Comparison of ENCODE assay signal across 10 mouse cellular contexts in genomic region chr17:56108334-56109044, GRCm38 (mm10). TPM values are rescaled to one million over a fixed set of nuclear protein-coding genes. Genes with fewer than 3 reads are reported as not detected.
A peak's percentile ranks its signal among the peaks of the same experiment; 100 is the strongest.
DNase-seq lines count a peak whose midpoint lies in the region; ATAC-seq and TF ChIP-seq lines count a peak whose summit lies in the region.
"Had no signal": no experiment of that assay in that cellular context is flagged by ENCODE, and none has a peak within 500 bp of the region (broad histone marks: within the 10 kb centered on the region; RNA-seq: fewer than 3 reads in every experiment).

No protein-coding gene starts in this region.

- 0 out of 2 replicates have a peak overlapping the region, but pooled peaks have one; percentile 1 for H3K9ac ChIP-seq in heart, embryonic 15.5 days
- no peak overlapping the region; the same call in 1 of the 2 replicates for H3K9ac ChIP-seq in lung, embryonic 16.5 days (ENCODE audit: low read length)
- H3K9ac ChIP-seq: limb, embryonic 13.5 days had no signal

- H3K27ac ChIP-seq in kidney, adult 2 months (ENCODE audit: insufficient read depth, low read depth, low read length) = no peak overlapping the region
- H3K27ac ChIP-seq in heart, embryonic 15.5 days = peak overlapping the region; percentile 63
- H3K27ac ChIP-seq in lung, embryonic 16.5 days (ENCODE audit: low read length) = no peak overlapping the region; the same call in 1 of the 2 replicates
- H3K27ac ChIP-seq: limb, embryonic 13.5 days had no signal

- WGBS in kidney, adult 2 months = 72% methylated on average over 6 of the region's 6 CpGs
- 68% methylated on average over 6 of the region's 6 CpGs for WGBS in heart, embryonic 15.5 days
- WGBS in lung, embryonic 16.5 days = 74% methylated on average over 6 of the region's 6 CpGs

- DNase-seq in kidney, adult 2 months = peak; percentile 45
- DNase-seq in kidney, adult 8-10 months = no peak
- DNase-seq in adrenal gland, postnatal 25 days = peak; percentile 65
- no peak for DNase-seq in neural tube, embryonic 10.5 days (ENCODE audit: extremely low spot score, low spot score)
- no peak for DNase-seq in cerebellum, postnatal 4 days (ENCODE audit: low spot score in 2 of 2)
- DNase-seq in T-cell, adult 2 months (ENCODE audit: low spot score) = no peak

- no peak overlapping the region for H3K4me2 ChIP-seq in heart, embryonic 15.5 days
- H3K4me2 ChIP-seq in lung, embryonic 16.5 days (ENCODE audit: low read depth, low read length) = no peak overlapping the region
- H3K4me2 ChIP-seq: limb, embryonic 13.5 days had no signal

- no peaks in the 10 kb centered on the region for H3K4me1 ChIP-seq in kidney, adult 2 months (ENCODE audit: control insufficient read depth, insufficient read depth, low read length)
- H3K4me1 ChIP-seq in heart, embryonic 15.5 days (replicated peaks) = peaks cover 20% of the 10 kb centered on the region
- no peaks in the 10 kb centered on the region for H3K4me1 ChIP-seq in lung, embryonic 16.5 days (replicated peaks; ENCODE audit: control insufficient read depth, insufficient read depth, low read length)
- H3K4me1 ChIP-seq: limb, embryonic 13.5 days had no signal

- peak; percentile 64 for ATAC-seq in heart, embryonic 15.5 days (replicated peaks; ENCODE audit: insufficient number of reproducible peaks, insufficient read depth, low FRiP score, low read depth)
- peak; percentile 75 for ATAC-seq in lung, embryonic 16.5 days (ENCODE audit: low read depth)

- no peak for TF ChIP-seq POLR2A in kidney, adult 2 months (IDR thresholded peaks at IDR 0.05; ENCODE audit: low read depth, low read length)

- no peaks in the 10 kb centered on the region for H3K36me3 ChIP-seq in kidney, adult 2 months (ENCODE audit: control insufficient read depth, insufficient read depth, low read length)
- 0 out of 2 replicates have a peak, but pooled peaks cover 4% of the 10 kb centered on the region for H3K36me3 ChIP-seq in heart, embryonic 15.5 days
- H3K36me3 ChIP-seq in lung, embryonic 16.5 days (ENCODE audit: control insufficient read depth, insufficient read depth, low read length) = no peaks in the 10 kb centered on the region

- TF ChIP-seq CTCF in kidney, adult 2 months (conservative IDR thresholded peaks at IDR 0.05; ENCODE audit: insufficient read depth, insufficient read length, low read depth, low read length) = no peak

- H3K27me3 ChIP-seq in kidney, adult 2 months (replicated peaks; ENCODE audit: control insufficient read depth, insufficient read depth, low read length) = no peaks in the 10 kb centered on the region
- no peaks in the 10 kb centered on the region for H3K27me3 ChIP-seq in heart, embryonic 15.5 days
- H3K27me3 ChIP-seq in lung, embryonic 16.5 days (ENCODE audit: control insufficient read depth, insufficient read depth, low read depth, low read length) = no peaks in the 10 kb centered on the region
- H3K27me3 ChIP-seq: limb, embryonic 13.5 days had no signal

- H3K4me3 ChIP-seq in kidney, adult 2 months (ENCODE audit: insufficient read depth, low read depth, low read length) = no peak overlapping the region
- H3K4me3 ChIP-seq in heart, embryonic 15.5 days = no peak overlapping the region
- no peak overlapping the region for H3K4me3 ChIP-seq in lung, embryonic 16.5 days (ENCODE audit: low read length)
- H3K4me3 ChIP-seq: limb, embryonic 13.5 days had no signal

- no peaks in the 10 kb centered on the region for H3K9me3 ChIP-seq in heart, embryonic 15.5 days (replicated peaks)
- no peaks in the 10 kb centered on the region for H3K9me3 ChIP-seq in lung, embryonic 16.5 days (ENCODE audit: control insufficient read depth, low read length)
- H3K9me3 ChIP-seq: G1E; limb, embryonic 13.5 days had no signal

RNA-seq across cellular contexts. Expression of gene Plin4, which starts 1.1 kb away (rescaled TPM):
- polyA plus RNA-seq in kidney, adult 2 months (2012; rRNA removed) = 14.4 and 23.3 TPM in 2 replicates
- 71.4 and 76.3 TPM in 2 replicates for total RNA-seq in adrenal gland, postnatal 25 days (2021)
- polyA plus RNA-seq in heart, embryonic 15.5 days (2015; fragmentation: Nextera tagmentation; extraction: Ambion mirVana) = 0.41 and 0.57 TPM in 2 replicates
- 0.15 and 0.28 TPM in 2 replicates for polyA plus RNA-seq in lung, embryonic 16.5 days (2015; fragmentation: Nextera tagmentation; extraction: Ambion mirVana)
- polyA plus RNA-seq: G1E had no signal

RNA-seq across cellular contexts. Expression of gene Plin5, which starts 8.9 kb away (rescaled TPM):
- polyA plus RNA-seq in kidney, adult 2 months (2012; rRNA removed) = 8.4 and 10.1 TPM in 2 replicates
- total RNA-seq in adrenal gland, postnatal 25 days (2021) = 55.3 and 57.4 TPM in 2 replicates
- polyA plus RNA-seq in heart, embryonic 15.5 days (2015; fragmentation: Nextera tagmentation; extraction: Ambion mirVana) = 1.0 and 1.1 TPM in 2 replicates
- polyA plus RNA-seq in lung, embryonic 16.5 days (2015; fragmentation: Nextera tagmentation; extraction: Ambion mirVana) = 1.3 and 2.1 TPM in 2 replicates
- total RNA-seq: G1E had no signal
- polyA plus RNA-seq: G1E; limb, embryonic 13.5 days had no signal

RNA-seq across cellular contexts. Expression of gene Lrg1, which starts 13.3 kb away (rescaled TPM):
- polyA plus RNA-seq in kidney, adult 2 months (2012; rRNA removed) = 9.9 and 16.1 TPM in 2 replicates
- 15.1 TPM in 2 replicates for total RNA-seq in adrenal gland, postnatal 25 days (2021)
- 1.0 and 1.3 TPM in 2 replicates for polyA plus RNA-seq in heart, embryonic 15.5 days (2015; fragmentation: Nextera tagmentation; extraction: Ambion mirVana)
- 0.59 and 1.4 TPM in 2 replicates for polyA plus RNA-seq in lung, embryonic 16.5 days (2015; fragmentation: Nextera tagmentation; extraction: Ambion mirVana)
- total RNA-seq: G1E had no signal
- polyA plus RNA-seq: G1E had no signal

RNA-seq across cellular contexts. Expression of gene Hdgfl2, which starts 29.1 kb away (rescaled TPM):
- 29.1 and 33.5 TPM in 2 replicates for polyA plus RNA-seq in kidney, adult 2 months (2012; rRNA removed)
- 72.5 and 83.1 TPM in 2 replicates for total RNA-seq in adrenal gland, postnatal 25 days (2021)
- 65.8 and 86.4 TPM in 2 replicates for polyA plus RNA-seq in heart, embryonic 15.5 days (2015; fragmentation: Nextera tagmentation; extraction: Ambion mirVana)
- polyA plus RNA-seq in lung, embryonic 16.5 days (2015; fragmentation: Nextera tagmentation; extraction: Ambion mirVana) = 95.2 and 96.7 TPM in 2 replicates

RNA-seq across cellular contexts. Expression of gene Sema6b, which starts 31.7 kb away (rescaled TPM):
- polyA plus RNA-seq in kidney, adult 2 months (2012; rRNA removed) = 3.8 and 4.1 TPM in 2 replicates
- 6.9 and 10.4 TPM in 2 replicates for total RNA-seq in adrenal gland, postnatal 25 days (2021)
- polyA plus RNA-seq in heart, embryonic 15.5 days (2015; fragmentation: Nextera tagmentation; extraction: Ambion mirVana) = 0.92 and 1.3 TPM in 2 replicates
- polyA plus RNA-seq in lung, embryonic 16.5 days (2015; fragmentation: Nextera tagmentation; extraction: Ambion mirVana) = 1.2 and 1.7 TPM in 2 replicates

Comparison
In these comparisons a context has a peak if more than half of its experiments do, and no peak if none do; other contexts are left out.
1. DNase-seq: peak in kidney, adult 2 months (single experiment) and adrenal gland, postnatal 25 days (single experiment); none in kidney, adult 8-10 months (0 of 2), neural tube, embryonic 10.5 days (single experiment), cerebellum, postnatal 4 days (0 of 2) and T-cell, adult 2 months (single experiment).